Mouse (Mus musculus): ENCODE measurements around the gene Dync1i1.

Dync1i1 gene

GRCm38 (mm10) chr6:5770283-5770682 is 44.8 kb downstream of the Dync1i1 start:
- no peak for DNase-seq (ENCODE audit: extremely low spot score, low spot score)

GRCm38 (mm10) chr6:5775461-5775860 is 50.0 kb downstream of the Dync1i1 start:
- no peak for DNase-seq (ENCODE audit: extremely low spot score, low spot score)

GRCm38 (mm10) chr6:5781752-5782151 is 56.3 kb downstream of the Dync1i1 start:
- DNase-seq (ENCODE audit: extremely low spot score, low spot score), result no peak

DNA sequence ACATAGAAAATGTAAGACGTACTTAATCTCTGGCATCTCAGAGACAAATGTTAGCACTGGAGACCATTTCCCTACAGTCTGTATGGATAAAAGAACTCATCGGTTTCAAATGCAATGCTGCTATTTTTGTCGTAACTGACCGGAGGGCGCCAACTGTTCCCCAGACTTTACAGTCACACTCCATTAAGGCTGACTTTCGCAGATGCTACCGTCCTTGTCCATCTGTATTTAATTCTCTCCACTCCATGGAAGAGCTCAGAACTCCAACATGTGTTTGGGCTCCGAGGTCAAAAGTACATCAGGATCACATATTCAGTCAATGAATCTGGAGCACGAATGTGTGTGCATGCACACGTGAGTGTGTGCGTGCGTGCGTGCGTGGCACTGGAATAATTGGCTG is 58.4 kb downstream of the Dync1i1 start:
- no peak for DNase-seq (ENCODE audit: extremely low spot score, low spot score)

GRCm38 (mm10) chr6:5790607-5791006 is 65.2 kb downstream of the Dync1i1 start:
- DNase-seq (ENCODE audit: extremely low spot score, low spot score), result no peak

DNA sequence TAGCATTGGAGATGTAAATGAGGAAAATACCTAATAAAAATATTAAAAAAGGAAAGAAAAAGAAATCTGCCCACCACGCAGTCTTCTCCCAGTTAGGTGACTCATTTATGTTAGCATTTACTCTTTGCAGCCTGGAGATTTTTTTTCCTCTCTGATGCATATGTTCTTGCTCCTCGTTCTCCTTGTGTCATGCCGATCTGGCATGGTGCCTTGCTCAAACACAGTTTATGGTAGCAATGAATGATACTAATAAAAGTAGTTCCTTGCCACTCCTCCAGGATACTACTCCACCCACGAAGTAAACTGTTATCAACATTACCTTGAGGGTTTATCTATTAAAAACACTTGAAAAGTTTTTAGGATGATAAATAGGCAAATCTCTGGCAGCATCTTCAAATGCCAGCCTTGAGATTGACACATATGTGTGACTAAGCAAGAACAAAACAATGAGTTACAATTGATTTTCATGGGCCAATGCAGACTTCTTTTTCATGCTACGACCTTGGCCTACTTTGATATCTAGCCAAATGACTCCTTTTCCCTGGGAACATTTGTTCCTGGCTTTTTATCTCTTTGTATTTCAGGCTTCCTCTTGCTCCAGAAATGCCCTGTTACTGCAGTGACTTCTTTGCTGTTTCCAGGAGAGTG is 68.8 kb downstream of the Dync1i1 start:
- no peak for DNase-seq (ENCODE audit: extremely low spot score, low spot score)

GRCm38 (mm10) chr6:5795314-5795713 is 69.9 kb downstream of the Dync1i1 start:
- DNase-seq (ENCODE audit: extremely low spot score, low spot score), result no peak

- DNase-seq (ENCODE audit: extremely low spot score, low spot score), result no peak
Observed at GRCm38 (mm10) chr6:5802124-5802839, 76.8 kb downstream of the Dync1i1 start.

DNA sequence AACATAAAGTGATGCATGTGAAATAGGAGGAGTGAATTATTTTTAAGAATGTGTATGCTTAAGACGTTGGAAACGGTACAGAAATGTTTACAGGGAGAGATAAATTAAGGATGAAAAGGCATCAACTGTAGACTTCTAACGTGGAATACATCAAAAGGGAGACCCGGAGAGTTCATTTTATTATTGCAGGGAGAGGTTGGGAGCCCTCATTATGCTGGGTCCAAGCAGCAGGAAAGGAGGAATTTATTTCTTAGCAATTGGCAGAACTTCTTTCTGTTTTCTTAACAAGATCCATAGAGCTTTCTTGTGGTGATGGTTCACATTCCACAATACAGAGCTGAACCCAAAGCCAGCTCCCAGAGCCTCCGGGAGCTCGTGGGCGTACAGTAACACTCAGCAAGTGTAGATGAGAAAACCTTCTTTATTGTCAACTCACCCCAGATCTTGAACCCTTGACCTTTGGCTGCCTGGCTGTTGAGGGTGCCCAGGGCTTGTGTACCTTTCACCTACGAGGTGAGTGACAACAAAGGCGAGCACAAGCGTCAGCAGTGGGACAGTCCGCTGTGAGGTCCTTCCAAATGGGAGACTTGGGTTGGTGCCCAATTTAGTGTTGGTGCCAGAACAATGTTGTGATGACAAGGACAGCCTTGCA is 77.5 kb downstream of the Dync1i1 start:
- no peak for DNase-seq (ENCODE audit: extremely low spot score, low spot score)

GRCm38 (mm10) chr6:5808008-5808421 is 82.6 kb downstream of the Dync1i1 start:
- no peak for DNase-seq (ENCODE audit: extremely low spot score, low spot score)

- no peak for DNase-seq (ENCODE audit: extremely low spot score, low spot score)
Observed at GRCm38 (mm10) chr6:5812076-5812475, 86.6 kb downstream of the Dync1i1 start.

- DNase-seq (ENCODE audit: extremely low spot score, low spot score), result no peak
Observed at GRCm38 (mm10) chr6:5819674-5820073, 94.2 kb downstream of the Dync1i1 start.

- no peak for DNase-seq (ENCODE audit: extremely low spot score, low spot score)
Observed at GRCm38 (mm10) chr6:5825461-5825860, 100.0 kb downstream of the Dync1i1 start.

DNA sequence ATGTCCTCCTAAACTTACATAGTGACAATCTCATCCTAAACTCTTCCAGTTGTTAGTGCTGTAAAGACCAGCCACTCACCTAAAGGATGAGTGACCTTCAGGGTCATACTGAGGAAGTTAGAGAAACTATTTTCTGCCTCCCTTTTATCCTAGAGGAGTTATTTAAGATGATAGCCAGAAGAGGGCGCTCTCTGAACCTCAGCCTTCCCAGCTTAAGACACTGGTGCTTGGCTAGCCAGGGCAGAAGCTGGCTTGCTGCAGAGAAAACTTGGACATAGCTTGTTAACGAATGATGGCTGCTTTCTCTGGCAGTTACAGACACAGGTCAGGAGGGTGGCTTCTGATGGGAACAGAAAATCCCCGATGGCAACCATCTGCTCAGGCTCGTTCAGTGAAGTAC is 101.6 kb downstream of the Dync1i1 start:
- no peak for DNase-seq (ENCODE audit: extremely low spot score, low spot score)

DNA sequence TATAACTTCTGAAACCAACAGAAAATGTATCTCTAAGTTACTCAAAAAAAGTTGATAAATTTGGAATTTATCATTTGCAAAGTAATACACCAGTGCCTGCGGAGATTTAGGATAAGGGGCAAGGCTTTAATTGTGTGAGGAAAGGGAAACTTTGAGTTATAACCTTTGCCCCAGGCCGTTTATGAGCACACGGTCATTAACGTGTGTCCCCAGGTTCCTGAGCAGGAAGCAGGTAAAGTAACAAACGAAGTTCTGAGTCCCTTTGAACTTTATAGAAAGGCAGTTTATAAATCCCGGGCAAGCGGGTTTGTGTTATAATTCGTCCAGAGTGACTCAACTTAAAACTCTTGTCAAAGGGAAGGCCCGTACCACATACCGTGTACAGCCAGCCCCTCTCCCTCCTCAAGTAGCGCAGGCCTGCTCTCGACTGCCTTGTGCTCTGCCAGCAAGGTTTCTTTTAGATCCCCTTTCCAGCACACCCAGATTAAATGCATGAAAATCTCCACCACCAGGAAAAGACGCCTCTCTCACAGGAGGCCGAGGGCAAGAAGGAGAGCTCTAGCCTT is 103.1 kb downstream of the Dync1i1 start:
- no peak for DNase-seq (ENCODE audit: extremely low spot score, low spot score)

DNA sequence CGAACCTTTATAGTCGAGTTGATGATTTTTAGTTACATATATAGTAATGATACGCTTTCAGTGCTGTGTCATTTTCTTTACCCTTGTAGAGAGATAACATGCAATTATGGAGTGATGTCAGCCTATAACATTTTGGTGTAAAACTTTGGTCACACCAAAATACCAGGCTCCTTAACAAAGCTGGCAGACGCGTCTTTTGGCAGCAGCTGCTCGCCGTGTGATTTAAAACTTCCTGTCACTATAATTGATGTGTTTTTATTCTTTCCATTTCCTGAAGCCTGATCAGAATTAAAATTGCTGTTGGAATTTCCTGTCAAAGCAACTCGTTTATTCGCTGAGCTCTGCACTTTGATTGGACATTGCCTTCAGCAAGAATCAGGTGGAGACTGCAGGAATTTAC is 103.7 kb downstream of the Dync1i1 start:
- no peak for DNase-seq (ENCODE audit: extremely low spot score, low spot score)

DNA sequence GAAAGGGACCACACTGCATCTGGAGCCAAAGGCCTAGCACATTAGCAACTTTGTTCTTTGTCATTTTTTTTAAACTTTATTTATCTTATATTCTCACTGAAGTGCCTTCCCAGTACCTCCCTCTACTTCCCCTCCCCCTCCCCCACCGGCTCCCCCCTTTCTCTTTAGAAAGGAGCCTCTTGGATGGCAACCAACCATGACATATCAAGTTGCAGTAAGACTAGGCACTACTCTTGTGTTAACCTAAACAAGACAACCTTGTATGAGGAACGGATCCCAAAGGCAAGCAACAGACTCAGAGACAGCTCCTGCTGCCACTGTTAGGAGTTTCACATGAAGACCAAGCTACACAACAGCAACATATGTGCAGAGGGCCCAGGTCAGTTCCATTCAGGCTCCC is 105.3 kb downstream of the Dync1i1 start:
- no peak for DNase-seq (ENCODE audit: extremely low spot score, low spot score)

- no peak for DNase-seq (ENCODE audit: extremely low spot score, low spot score)
Observed at GRCm38 (mm10) chr6:5831233-5831632, 105.8 kb downstream of the Dync1i1 start.

- no peak for DNase-seq (ENCODE audit: extremely low spot score, low spot score)
Observed at GRCm38 (mm10) chr6:5832838-5833237, 107.4 kb downstream of the Dync1i1 start.

DNA sequence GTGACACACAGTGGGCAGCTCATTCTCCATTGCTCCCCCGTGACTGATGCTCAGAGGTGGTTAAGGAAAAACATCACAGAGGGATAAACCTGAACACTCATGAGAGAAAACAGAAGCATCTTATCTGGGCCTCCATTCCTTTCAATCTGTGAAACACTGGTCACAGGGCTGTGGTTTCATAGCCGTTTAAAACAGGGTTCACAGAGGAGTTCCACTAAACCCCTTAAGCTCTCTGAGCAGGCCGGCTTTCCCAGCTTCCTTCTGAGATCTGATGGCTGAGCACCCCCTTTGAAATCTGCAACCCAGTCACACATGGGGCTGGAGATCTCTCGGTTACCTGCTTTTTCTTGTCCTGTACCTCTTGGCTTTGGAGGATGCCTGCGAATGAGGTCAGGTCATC is 117.0 kb downstream of the Dync1i1 start:
- DNase-seq (ENCODE audit: extremely low spot score, low spot score), result no peak

- DNase-seq (ENCODE audit: extremely low spot score, low spot score), result no peak
Observed at GRCm38 (mm10) chr6:5846154-5846553, 120.7 kb downstream of the Dync1i1 start.
